ENCODE assay signal across 9 mouse cellular contexts in genomic region chr9:118762759-118763158, GRCm38 (mm10).
A peak's percentile ranks its signal among the peaks of the same experiment; 100 is the strongest.
DNase-seq lines count a peak whose midpoint lies in the region; ATAC-seq and TF ChIP-seq lines count a peak whose summit lies in the region.
"Had no signal": no experiment of that assay in that cellular context is flagged by ENCODE, and none has a peak within 500 bp of the region (broad histone marks: within the 10 kb centered on the region; RNA-seq: fewer than 3 reads in every experiment).

No protein-coding gene starts in this region.

- peaks cover 8% of the 10 kb centered on the region; the same call in 1 of the 2 replicates for H3K4me1 ChIP-seq in lung, adult 2 months (ENCODE audit: control insufficient read depth, insufficient read depth, low read length)

- TF ChIP-seq CTCF in lung, adult 2 months (IDR thresholded peaks at IDR 0.05; ENCODE audit: insufficient read depth, low read length), result no peak

- peak; percentile 77 for ATAC-seq in granulocyte monocyte progenitor cell, adult 5-6 weeks (replicated peaks; ENCODE audit: poor library complexity, severe bottlenecking)

- DNase-seq in testis, postnatal 10 days (ENCODE audit: low spot score), result peak; percentile 59
- DNase-seq in testis, postnatal 14 days (ENCODE audit: low spot score), result no peak
- DNase-seq in kidney, postnatal 14 days, result peak; percentile 56
- peak; percentile 65 for DNase-seq in lung, adult 2 months
- no peak for DNase-seq in ovary, postnatal 36 days (ENCODE audit: low spot score)
- DNase-seq in urinary bladder, postnatal 4 days (ENCODE audit: low spot score in 2 of 2), result no peak
- no peak for DNase-seq in spleen, postnatal 14 days (ENCODE audit: low spot score in 2 of 2)

- 26% methylated on average over 7 of the region's 7 CpGs for WGBS in lung, adult 2 months

- TF ChIP-seq POLR2A in lung, adult 2 months (IDR thresholded peaks at IDR 0.05; ENCODE audit: borderline replicate concordance, extremely low read depth, low read depth, low read length), result no peak

- no peak overlapping the region for H3K4me3 ChIP-seq in lung, adult 2 months (replicated peaks; ENCODE audit: extremely low read depth, low read depth, low read length)
- H3K4me3 ChIP-seq: midbrain, embryonic 12.5 days had no signal

Comparison
In these comparisons a context has a peak if more than half of its experiments do, and no peak if none do; other contexts are left out.
1. DNase-seq: peak in testis, postnatal 10 days (single experiment), kidney, postnatal 14 days (single experiment) and lung, adult 2 months (single experiment); none in testis, postnatal 14 days (single experiment), ovary, postnatal 36 days (single experiment), urinary bladder, postnatal 4 days (0 of 2) and spleen, postnatal 14 days (0 of 2).